Mouse (Mus musculus) forebrain, embryonic 12.5 days (tissue): Measurements from ENCODE around the gene Gjd3. TPM values are rescaled to one million over a fixed set of nuclear protein-coding genes. Genes with fewer than 3 reads are reported as not detected.
A peak's percentile ranks its signal among the peaks of the same experiment; 100 is the strongest.
"Not testable (repeated sequence)": the region's sequence is repeated elsewhere in the genome, so short reads cannot be mapped to it uniquely, and the experiment has no call there.

Experiments used
- ATAC-seq: fragments of 200-750 bp; cut with Nextera tagmentation; 2 replicates; pipeline ENCODE4 v1.8.0; 2017; ENCODE audit warnings: moderate TSS enrichment; ENCODE audit not compliant: low FRiP score
- H3K27ac ChIP-seq: fragments of 300-500 bp; sonication (generic); 2 replicates; pipeline ENCODE4 v1.5.1; 2016; ENCODE audit warnings: mild to moderate bottlenecking
- H3K27me3 ChIP-seq: fragments of 300-500 bp; sonication (generic); 2 replicates; pipeline ENCODE4 v1.6.1; 2016; ENCODE audit warnings: mild to moderate bottlenecking
- H3K36me3 ChIP-seq: fragments of 300-500 bp; sonication (generic); replicated peaks from 2 replicates; pipeline ENCODE4 v1.6.1; 2016; ENCODE audit warnings: mild to moderate bottlenecking
- H3K4me1 ChIP-seq: fragments of 300-500 bp; sonication (generic); 2 replicates; pipeline ENCODE4 v1.6.1; 2016
- H3K4me2 ChIP-seq: fragments of 300-500 bp; sonication (generic); 2 replicates; pipeline ENCODE4 v1.6.1; 2016; ENCODE audit warnings: mild to moderate bottlenecking, moderate library complexity
- H3K4me3 ChIP-seq: fragments of 300-500 bp; sonication (generic); replicated peaks from 2 replicates; pipeline ENCODE4 v1.5.1; 2016; ENCODE audit warnings: mild to moderate bottlenecking
- H3K9ac ChIP-seq: fragments of 300-500 bp; sonication (generic); 2 replicates; pipeline ENCODE4 v1.6.1; 2016; ENCODE audit warnings: mild to moderate bottlenecking
- H3K9me3 ChIP-seq: fragments of 300-500 bp; sonication (generic); 2 replicates; pipeline ENCODE4 v1.6.1; 2016
- WGBS: fragments of 180-500 bp; shearing (Covaris S2); methylation state at CpG from one replicate; pipeline ENCODE4 v1.1.7; 2016; 5-methylcytosine and 5-hydroxymethylcytosine counted together
- polyA plus RNA-seq: library from polyadenylated mRNA; unstranded; fragments of >200 nt; fragmentation: Nextera tagmentation; extraction: Ambion mirVana; gene quantifications from 2 replicates; pipeline ENCODE4 v1.2.1, GENCODE M21; 2016

The Gjd3 gene
- polyA plus RNA-seq, 1 experiment from 2014 or later, result 0.47 TPM

- Histone ChIP-seq H3K9me3 (no peaks in the 10 kb centered on the region), H3K27me3 (peaks cover 28% of the 10 kb centered on the region), H3K9ac (0 out of 2 replicates have a peak overlapping the region, but pooled peaks have one; percentile 36), H3K4me1 (peaks cover 90% of the 10 kb centered on the region), H3K27ac (peak overlapping the region; percentile 88), H3K36me3 (no peaks in the 10 kb centered on the region), H3K4me2 (peak overlapping the region; percentile 93), H3K4me3 (no peak overlapping the region)
- no peak for ATAC-seq
- 55% methylated on average over 11 of the region's 11 CpGs for WGBS
Measured at GRCm38 (mm10) chr11:98939953-98940641, 42.7 kb downstream of the Gjd3 start.

- Histone ChIP-seq H3K4me1 (peaks cover 82% of the 10 kb centered on the region), H3K4me3 (peak overlapping the region; percentile 58; the same call in 1 of the 2 replicates), H3K9me3 (no peaks in the 10 kb centered on the region), H3K36me3 (no peaks in the 10 kb centered on the region), H3K27me3 (peaks cover 30% of the 10 kb centered on the region), H3K27ac (no peak overlapping the region), H3K9ac (0 out of 2 replicates have a peak overlapping the region, but pooled peaks have one; percentile 36), H3K4me2 (peak overlapping the region; percentile 93)
- whole genome bisulfite sequencing, result 66% methylated on average over 15 of the region's 15 CpGs
- no peak for ATAC-seq
Measured at GRCm38 (mm10) chr11:98939084-98939952, 43.5 kb downstream of the Gjd3 start.

- Histone ChIP-seq H3K9ac (peak overlapping the region; percentile 62; the same call in 1 of the 2 replicates), H3K36me3 (no peaks in the 10 kb centered on the region), H3K4me1 (peaks cover 76% of the 10 kb centered on the region), H3K27ac (no peak overlapping the region), H3K4me3 (peak overlapping the region; percentile 58), H3K9me3 (no peaks in the 10 kb centered on the region), H3K27me3 (peaks cover 36% of the 10 kb centered on the region), H3K4me2 (peak overlapping the region; percentile 93)
- 49% methylated on average over 7 of the region's 7 CpGs for WGBS
- no peak for ATAC-seq
Measured at GRCm38 (mm10) chr11:98938701-98939083, 44.1 kb downstream of the Gjd3 start.

- Histone ChIP-seq H3K27me3 (peaks cover 42% of the 10 kb centered on the region), H3K4me1 (peaks cover 76% of the 10 kb centered on the region), H3K36me3 (no peaks in the 10 kb centered on the region), H3K4me3 (peak overlapping the region; percentile 58), H3K9me3 (no peaks in the 10 kb centered on the region), H3K27ac (peak overlapping the region; percentile 68), H3K9ac (peak overlapping the region; percentile 62), H3K4me2 (peak overlapping the region; percentile 93)
- ATAC-seq, result peak; percentile 2
- WGBS, result under 1% methylated on average over 39 of the region's 39 CpGs
Measured at GRCm38 (mm10) chr11:98937914-98938694, 44.7 kb downstream of the Gjd3 start.

GRCm38 (mm10) chr11:98937410-98937913 lies 45.4 kb downstream of the Gjd3 start:
- H3K27me3 ChIP-seq, result peaks cover 42% of the 10 kb centered on the region

GRCm38 (mm10) chr11:98936606-98937409 lies 46.0 kb downstream of the Gjd3 start:
- H3K4me2 ChIP-seq, result peak overlapping the region; percentile 93
- WGBS, result 1% methylated on average over 23 of the region's 23 CpGs
- H3K9me3 ChIP-seq, result no peaks in the 10 kb centered on the region
- ATAC-seq, result peak; percentile 25
- H3K27me3 ChIP-seq, result peaks cover 42% of the 10 kb centered on the region
- H3K4me1 ChIP-seq, result peaks cover 77% of the 10 kb centered on the region
- H3K36me3 ChIP-seq, result no peaks in the 10 kb centered on the region
- peak overlapping the region; percentile 62; the same call in 1 of the 2 replicates for H3K9ac ChIP-seq
- H3K4me3 ChIP-seq, result peak overlapping the region; percentile 58
- peak overlapping the region; percentile 6; the same call in 1 of the 2 replicates for H3K27ac ChIP-seq

More at GRCm38 (mm10) chr11:98937410-98937913, 45.4 kb downstream of the Gjd3 start:
- no peaks in the 10 kb centered on the region for H3K36me3 ChIP-seq
- under 1% methylated on average over 37 of the region's 38 CpGs for WGBS
- H3K9me3 ChIP-seq, result no peaks in the 10 kb centered on the region
- H3K9ac ChIP-seq, result peak overlapping the region; percentile 62
- ATAC-seq, result peak; percentile 87
- H3K4me3 ChIP-seq, result peak overlapping the region; percentile 58
- H3K4me2 ChIP-seq, result peak overlapping the region; percentile 93
- peaks cover 76% of the 10 kb centered on the region for H3K4me1 ChIP-seq
- peak overlapping the region; percentile 68 for H3K27ac ChIP-seq

- Histone ChIP-seq H3K4me3 (peak overlapping the region; percentile 58), H3K9me3 (no peaks in the 10 kb centered on the region), H3K27me3 (peaks cover 42% of the 10 kb centered on the region), H3K4me2 (peak overlapping the region; percentile 93), H3K4me1 (peaks cover 77% of the 10 kb centered on the region), H3K36me3 (no peaks in the 10 kb centered on the region), H3K9ac (peak overlapping the region; percentile 36), H3K27ac (peak overlapping the region; percentile 6; the same call in 1 of the 2 replicates)
- 1% methylated on average over 29 of the region's 29 CpGs for WGBS
- no peak for ATAC-seq
Measured at GRCm38 (mm10) chr11:98936170-98936569, 46.6 kb downstream of the Gjd3 start.

- H3K4me2 ChIP-seq, result no peak overlapping the region
- H3K9ac ChIP-seq, result no peak overlapping the region
- H3K4me3 ChIP-seq, result no peak overlapping the region
- H3K4me1 ChIP-seq, result peaks cover 77% of the 10 kb centered on the region
- WGBS, result 89% methylated on average over 3 of the region's 3 CpGs
- no peaks in the 10 kb centered on the region for H3K36me3 ChIP-seq
- no peaks in the 10 kb centered on the region for H3K9me3 ChIP-seq
- ATAC-seq, result no peak
- peaks cover 44% of the 10 kb centered on the region for H3K27me3 ChIP-seq
- no peak overlapping the region for H3K27ac ChIP-seq
Measured at GRCm38 (mm10) chr11:98935123-98935522, 47.7 kb downstream of the Gjd3 start.

- H3K27me3 ChIP-seq, result peaks cover 45% of the 10 kb centered on the region
- 96% methylated on average over 3 of the region's 3 CpGs for WGBS
- H3K27ac ChIP-seq, result no peak overlapping the region
Measured at GRCm38 (mm10) chr11:98934367-98934766, 48.4 kb downstream of the Gjd3 start.

GRCm38 (mm10) chr11:98933847-98934246 lies 49.0 kb downstream of the Gjd3 start:
- not testable (repeated sequence) for ATAC-seq, H3K27ac ChIP-seq, H3K4me3 ChIP-seq, H3K36me3 ChIP-seq, H3K9me3 ChIP-seq, H3K4me2 ChIP-seq, H3K9ac ChIP-seq
- Histone ChIP-seq H3K4me1 (peaks cover 77% of the 10 kb centered on the region), H3K27me3 (peaks cover 46% of the 10 kb centered on the region)
- WGBS, result 91% methylated on average over 2 of the region's 2 CpGs

More at GRCm38 (mm10) chr11:98934367-98934766, 48.4 kb downstream of the Gjd3 start:
- Histone ChIP-seq H3K36me3 (no peaks in the 10 kb centered on the region), H3K4me2 (no peak overlapping the region), H3K4me3 (no peak overlapping the region), H3K4me1 (peaks cover 77% of the 10 kb centered on the region), H3K9ac (no peak overlapping the region), H3K9me3 (no peaks in the 10 kb centered on the region)
- ATAC-seq, result no peak

- H3K9me3 ChIP-seq, result no peaks in the 10 kb centered on the region
- H3K27ac ChIP-seq, result no peak overlapping the region
- ATAC-seq, result no peak
- no peaks in the 10 kb centered on the region for H3K36me3 ChIP-seq
- peaks cover 77% of the 10 kb centered on the region for H3K4me1 ChIP-seq
- WGBS, result 52% methylated on average over 9 of the region's 9 CpGs
- no peak overlapping the region for H3K4me3 ChIP-seq
- H3K9ac ChIP-seq, result 0 out of 2 replicates have a peak overlapping the region, but pooled peaks have one; percentile 12
- H3K4me2 ChIP-seq, result peak overlapping the region; percentile 6; the same call in 1 of the 2 replicates
- peaks cover 46% of the 10 kb centered on the region for H3K27me3 ChIP-seq
Measured at GRCm38 (mm10) chr11:98933151-98933550, 49.7 kb downstream of the Gjd3 start.
